Mouse (Mus musculus) neural tube, embryonic 14.5 days (tissue): Measurements from ENCODE around the gene Smyd3. TPM values are rescaled to one million over a fixed set of nuclear protein-coding genes. Genes with fewer than 3 reads are reported as not detected.

ENCODE experiments used
- ATAC-seq: fragments of 200-750 bp; cut with Nextera tagmentation; 2 replicates; pipeline ENCODE4 v1.8.0; 2017; ENCODE audit warnings: low read depth, mild to moderate bottlenecking, moderate TSS enrichment, moderate library complexity
- H3K27ac ChIP-seq: fragments of 300-500 bp; sonication (generic); 2 replicates; pipeline ENCODE4 v1.5.1; 2014; ENCODE audit warnings: low read depth, mild to moderate bottlenecking, control low read depth, low read length, moderate library complexity, mixed read lengths
- H3K27me3 ChIP-seq: fragments of 300-500 bp; sonication (generic); 2 replicates; pipeline ENCODE4 v1.6.1; 2014; ENCODE audit warnings: low read length; ENCODE audit not compliant: control insufficient read depth, insufficient read depth
- H3K36me3 ChIP-seq: fragments of 300-500 bp; sonication (generic); 2 replicates; pipeline ENCODE4 v1.6.1; 2014; ENCODE audit warnings: low read length, mixed read lengths; ENCODE audit not compliant: control insufficient read depth, insufficient read depth
- H3K4me1 ChIP-seq: fragments of 300-500 bp; sonication (generic); 2 replicates; pipeline ENCODE4 v1.6.1; 2014; ENCODE audit warnings: low read length; ENCODE audit not compliant: control insufficient read depth, insufficient read depth
- H3K4me2 ChIP-seq: fragments of 300-500 bp; sonication (generic); 2 replicates; pipeline ENCODE4 v1.6.1; 2014; ENCODE audit warnings: mild to moderate bottlenecking, low read depth, low read length, control low read depth
- H3K4me3 ChIP-seq: fragments of 300-500 bp; sonication (generic); 2 replicates; pipeline ENCODE4 v1.5.1; 2014; ENCODE audit warnings: low read depth, low read length, control low read depth, mixed read lengths
- H3K9ac ChIP-seq: fragments of 300-500 bp; sonication (generic); replicated peaks from 2 replicates; pipeline ENCODE4 v1.6.1; 2014; ENCODE audit warnings: low read depth, mild to moderate bottlenecking, control low read depth, low read length, mixed read lengths
- H3K9me3 ChIP-seq: fragments of 300-500 bp; sonication (generic); 2 replicates; pipeline ENCODE4 v1.6.1; 2016; ENCODE audit warnings: low read length; ENCODE audit not compliant: control insufficient read depth
- WGBS: fragments of 180-500 bp; shearing (Covaris S2); extraction: QIAGEN DNeasy Blood & Tissue Kit; methylation state at CpG from one replicate; pipeline ENCODE4 v1.1.7; 2014; 5-methylcytosine and 5-hydroxymethylcytosine counted together
- polyA plus RNA-seq: library from polyadenylated mRNA; unstranded; fragments of >200 nt; fragmentation: Nextera tagmentation; extraction: Ambion mirVana; gene quantifications from 2 replicates; pipeline ENCODE4 v1.2.1, GENCODE M21; 2014

Smyd3 gene
- polyA plus RNA-seq, 1 experiment from 2014 or later = 25.6 TPM

DNA sequence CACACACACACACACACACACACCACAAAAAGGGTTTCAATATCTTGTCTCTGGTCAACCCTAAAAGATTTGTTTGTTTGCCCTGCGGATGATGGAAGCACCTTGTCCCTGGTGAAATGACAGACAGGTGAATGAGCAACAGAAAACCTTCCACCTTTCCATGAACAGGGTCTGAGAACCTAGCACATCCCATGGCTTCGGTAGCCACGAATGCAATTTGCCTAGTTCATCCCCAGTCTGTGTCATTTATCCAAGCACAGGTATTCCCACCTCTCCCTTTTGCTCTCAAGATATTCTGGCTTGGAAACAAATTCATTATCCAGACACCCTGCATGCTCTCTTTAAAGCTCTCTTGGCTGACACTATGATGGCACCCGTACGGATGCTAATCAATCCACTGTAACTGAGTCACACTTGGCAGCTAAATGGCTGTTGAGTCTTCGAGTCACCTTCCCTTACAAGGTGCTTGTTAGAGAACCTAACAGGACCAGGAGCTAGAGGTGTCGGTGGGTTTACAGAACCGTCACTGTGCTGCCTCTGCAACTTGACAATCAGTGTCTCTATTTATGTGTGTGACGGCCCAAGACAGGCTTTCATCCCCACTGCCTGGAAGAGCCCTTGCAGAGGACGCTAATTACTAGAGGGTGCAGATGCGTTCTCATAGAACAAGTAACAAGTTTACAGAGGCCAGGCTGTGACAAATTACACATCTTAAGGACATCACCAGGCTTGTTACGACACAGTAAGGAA is 309.8 kb downstream of the Smyd3 start:
- 53% methylated on average over 12 of the region's 12 CpGs for WGBS
- Histone ChIP-seq H3K9ac (no peak overlapping the region), H3K4me2 (no peak overlapping the region), H3K4me1 (0 out of 2 replicates have a peak, but pooled peaks cover 4% of the 10 kb centered on the region), H3K4me3 (no peak overlapping the region), H3K9me3 (no peaks in the 10 kb centered on the region), H3K27me3 (no peaks in the 10 kb centered on the region), H3K36me3 (no peaks in the 10 kb centered on the region), H3K27ac (no peak overlapping the region)
- ATAC-seq = no peak

DNA sequence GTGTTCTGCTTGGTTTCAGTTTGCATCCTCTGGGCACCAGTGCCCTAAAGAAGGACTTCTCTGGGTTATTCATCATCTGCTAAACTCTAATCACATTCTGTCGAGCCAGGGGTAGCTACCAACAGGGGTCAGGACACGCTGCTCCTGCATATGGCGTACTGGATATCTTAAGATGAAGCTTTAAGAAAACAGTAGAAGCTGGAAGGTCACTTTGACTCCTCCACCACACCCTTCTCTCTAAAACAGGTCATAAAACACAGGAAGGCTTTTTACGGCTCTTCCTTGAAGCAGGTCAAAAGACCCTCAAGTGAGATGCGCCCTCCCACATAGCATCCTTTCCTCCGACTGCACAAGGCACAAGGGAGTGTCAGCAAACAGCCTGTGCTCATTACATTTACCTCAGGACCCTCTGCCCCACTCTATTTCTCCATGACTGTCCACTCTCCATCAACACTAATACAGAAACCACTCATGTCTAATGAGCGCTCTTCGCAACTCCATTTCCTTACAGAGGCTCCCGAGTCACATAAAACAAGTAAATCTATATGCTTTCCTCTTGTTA is 310.6 kb downstream of the Smyd3 start:
- Histone ChIP-seq H3K9me3 (no peaks in the 10 kb centered on the region), H3K4me2 (no peak overlapping the region), H3K27ac (no peak overlapping the region), H3K36me3 (no peaks in the 10 kb centered on the region), H3K9ac (no peak overlapping the region), H3K4me3 (no peak overlapping the region), H3K4me1 (0 out of 2 replicates have a peak, but pooled peaks cover 4% of the 10 kb centered on the region), H3K27me3 (no peaks in the 10 kb centered on the region)
- no peak for ATAC-seq
- 50% methylated on average over 9 of the region's 9 CpGs for WGBS

DNA sequence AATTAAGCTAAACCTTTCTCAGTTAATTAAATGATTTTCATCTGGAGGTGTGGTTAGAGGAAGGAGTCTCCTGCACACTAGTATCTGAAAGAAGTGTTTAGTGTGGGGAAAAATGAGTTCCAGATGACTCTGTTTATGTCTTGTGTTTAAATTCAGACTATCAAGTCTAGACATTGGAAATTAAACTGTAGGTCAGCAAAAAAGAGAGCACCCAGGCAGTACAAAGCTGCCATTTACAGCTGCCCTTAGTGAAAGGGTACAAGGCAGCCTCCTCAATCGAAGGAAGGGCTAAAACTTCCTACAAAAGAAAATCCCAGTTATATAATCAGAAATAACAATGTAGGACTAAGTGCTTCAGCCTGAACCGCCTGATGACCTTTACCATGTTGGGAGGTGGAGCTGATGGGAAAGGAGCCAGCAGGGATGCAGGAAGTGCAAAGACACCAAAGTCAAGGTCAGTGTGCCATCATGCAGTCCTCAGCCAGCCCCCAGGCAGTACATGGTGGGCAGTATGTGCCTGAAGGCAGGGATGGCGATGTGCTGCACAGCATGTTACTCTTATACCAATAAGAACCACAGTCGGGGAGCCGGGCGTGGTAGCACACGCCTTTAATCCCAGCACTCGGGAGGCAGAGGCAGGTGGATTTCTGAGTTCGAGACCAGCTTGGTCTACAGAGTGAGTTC is 319.2 kb downstream of the Smyd3 start:
- WGBS = 78% methylated on average over 9 of the region's 9 CpGs
- H3K27ac ChIP-seq = no peak overlapping the region
- peaks cover 7% of the 10 kb centered on the region; the same call in 1 of the 2 replicates for H3K4me1 ChIP-seq
- no peaks in the 10 kb centered on the region for H3K27me3 ChIP-seq
- H3K9me3 ChIP-seq = no peaks in the 10 kb centered on the region
- H3K9ac ChIP-seq = no peak overlapping the region
- ATAC-seq = no peak
- H3K36me3 ChIP-seq = no peaks in the 10 kb centered on the region
- H3K4me2 ChIP-seq = no peak overlapping the region
- H3K4me3 ChIP-seq = no peak overlapping the region

DNA sequence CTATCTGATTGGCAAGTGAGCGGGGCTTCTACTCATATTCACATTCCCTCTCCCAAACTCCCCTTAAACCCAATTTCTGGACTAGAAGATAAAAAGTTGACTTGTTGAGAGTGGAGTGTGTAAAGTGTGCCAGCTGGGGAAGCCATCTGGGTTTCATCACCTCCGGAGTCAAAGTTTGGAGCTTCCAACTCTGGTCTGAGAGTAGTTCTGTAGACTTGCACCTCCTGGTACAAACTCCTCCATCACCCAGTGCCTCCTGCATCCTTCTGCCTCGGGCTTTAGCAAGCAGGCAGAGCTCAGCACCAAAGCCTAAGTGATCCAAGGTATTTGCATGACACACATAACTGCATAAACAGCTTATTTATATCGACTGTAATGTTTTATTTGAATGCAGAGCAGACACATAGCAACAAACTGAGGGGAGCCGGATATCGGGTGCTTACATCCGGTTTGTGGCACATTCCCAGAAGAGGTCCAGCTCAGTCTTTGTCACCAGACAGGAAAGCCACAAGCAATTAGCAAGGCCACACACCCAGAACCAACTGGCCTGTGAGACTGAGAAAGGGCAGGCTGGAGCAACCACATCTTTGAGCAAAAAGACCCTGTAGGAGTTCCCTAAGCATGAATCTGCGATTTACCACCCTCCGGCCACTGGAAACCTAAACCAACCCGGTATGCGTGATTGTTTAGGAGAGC is 319.9 kb downstream of the Smyd3 start:
- no peaks in the 10 kb centered on the region for H3K36me3 ChIP-seq
- H3K27ac ChIP-seq = no peak overlapping the region
- H3K4me2 ChIP-seq = no peak overlapping the region
- peaks cover 7% of the 10 kb centered on the region; the same call in 1 of the 2 replicates for H3K4me1 ChIP-seq
- no peak overlapping the region for H3K9ac ChIP-seq
- H3K9me3 ChIP-seq = no peaks in the 10 kb centered on the region
- H3K4me3 ChIP-seq = no peak overlapping the region
- ATAC-seq = no peak
- no peaks in the 10 kb centered on the region for H3K27me3 ChIP-seq
- WGBS = 53% methylated on average over 11 of the region's 11 CpGs

DNA sequence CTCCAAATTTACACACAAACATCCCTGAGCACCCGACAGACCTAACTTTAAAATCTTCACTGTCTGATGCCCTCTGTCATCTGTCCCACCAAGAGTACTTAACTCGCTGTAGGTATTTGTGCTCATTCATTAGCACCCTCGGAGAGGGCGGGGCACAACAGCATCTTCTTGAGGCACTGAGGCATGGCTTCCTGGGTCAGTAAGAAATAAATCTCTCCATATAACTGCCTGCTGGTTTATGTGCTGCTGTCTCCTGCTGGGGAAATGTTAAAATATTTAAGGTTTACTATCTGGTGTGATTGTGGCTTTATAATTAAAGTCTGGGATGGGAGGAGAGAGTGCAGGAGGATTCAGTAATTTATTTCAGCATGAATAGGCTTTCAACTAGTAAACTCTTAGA is 320.7 kb downstream of the Smyd3 start:
- Histone ChIP-seq H3K27me3 (no peaks in the 10 kb centered on the region), H3K9me3 (no peaks in the 10 kb centered on the region), H3K9ac (no peak overlapping the region), H3K4me3 (no peak overlapping the region), H3K36me3 (no peaks in the 10 kb centered on the region), H3K27ac (no peak overlapping the region), H3K4me2 (no peak overlapping the region), H3K4me1 (peaks cover 7% of the 10 kb centered on the region; the same call in 1 of the 2 replicates)
- 17% methylated on average over 4 of the region's 4 CpGs for WGBS
- no peak; the same call in 1 of the 2 replicates for ATAC-seq

DNA sequence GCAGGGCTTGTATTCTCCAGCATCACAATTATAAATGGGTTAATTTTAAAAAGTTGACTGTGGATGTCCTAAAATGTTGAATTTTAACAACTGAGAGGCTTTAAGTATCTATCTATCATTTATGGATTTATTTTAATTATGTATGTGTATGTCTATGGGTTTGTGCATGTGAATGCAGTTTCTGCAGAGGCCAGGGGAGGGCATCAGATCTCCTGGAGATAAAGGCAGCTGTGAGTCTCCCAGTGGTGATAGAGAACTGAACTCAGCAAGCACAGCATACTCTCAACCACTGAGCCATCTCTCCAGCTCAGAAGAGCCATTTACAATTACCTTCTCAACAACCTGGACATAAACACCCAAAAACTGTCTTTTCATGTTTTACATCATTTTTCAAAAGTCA is 321.4 kb downstream of the Smyd3 start:
- Histone ChIP-seq H3K9ac (no peak overlapping the region), H3K27me3 (no peaks in the 10 kb centered on the region), H3K4me1 (peaks cover 7% of the 10 kb centered on the region; the same call in 1 of the 2 replicates), H3K4me3 (no peak overlapping the region), H3K36me3 (no peaks in the 10 kb centered on the region), H3K27ac (no peak overlapping the region), H3K4me2 (no peak overlapping the region), H3K9me3 (no peaks in the 10 kb centered on the region)
- ATAC-seq = no peak

DNA sequence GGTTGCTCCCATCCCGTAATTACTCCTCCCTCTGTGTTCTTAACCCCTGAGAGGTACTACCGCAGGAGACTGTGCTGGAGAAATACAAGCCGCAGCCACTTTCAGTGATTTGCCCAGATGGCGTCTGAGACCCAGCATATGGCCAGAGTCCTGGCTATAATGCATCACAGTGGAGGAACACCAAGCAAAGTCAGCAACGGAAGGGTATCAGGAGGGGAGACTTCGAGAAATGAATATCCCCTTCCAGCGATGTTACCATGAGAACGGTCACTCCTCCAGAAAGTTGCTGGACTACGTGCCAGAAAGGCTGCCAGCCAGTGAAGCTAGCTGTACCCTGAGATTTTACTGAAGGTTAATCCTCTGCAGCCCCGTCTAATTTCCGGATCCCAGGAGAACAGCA is 325.1 kb downstream of the Smyd3 start:
- Histone ChIP-seq H3K4me1 (peaks cover 3% of the 10 kb centered on the region; the same call in 1 of the 2 replicates), H3K4me3 (no peak overlapping the region), H3K36me3 (no peaks in the 10 kb centered on the region), H3K27ac (no peak overlapping the region), H3K4me2 (no peak overlapping the region), H3K9ac (no peak overlapping the region), H3K27me3 (no peaks in the 10 kb centered on the region), H3K9me3 (no peaks in the 10 kb centered on the region)
- WGBS = 86% methylated on average over 11 of the region's 11 CpGs
- no peak for ATAC-seq

DNA sequence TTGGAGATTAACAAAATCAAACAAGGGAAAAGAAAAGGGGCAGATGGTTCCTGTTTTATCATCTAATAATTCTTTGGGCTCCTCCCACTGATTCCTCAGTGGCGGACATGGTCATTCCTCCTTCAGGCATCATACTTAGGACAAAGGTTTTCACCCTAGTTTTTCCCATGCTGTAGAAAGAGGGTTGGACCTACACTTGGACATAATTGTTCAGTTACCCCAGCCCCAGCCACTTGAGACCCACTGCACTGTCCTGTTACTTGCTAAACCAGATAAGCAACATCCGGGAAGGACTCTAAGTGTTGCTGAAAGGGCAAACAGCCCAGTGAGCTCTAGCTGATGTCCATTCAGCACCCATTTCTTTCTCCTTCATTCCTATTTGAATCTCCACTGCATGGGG is 327.0 kb downstream of the Smyd3 start:
- H3K9ac ChIP-seq = no peak overlapping the region

More for the DNA sequence above, 327.0 kb downstream of the Smyd3 start:
- H3K27ac ChIP-seq = no peak overlapping the region
- no peaks in the 10 kb centered on the region for H3K4me1 ChIP-seq
- WGBS = 93% methylated on average over 2 of the region's 2 CpGs
- H3K4me3 ChIP-seq = no peak overlapping the region
- H3K27me3 ChIP-seq = no peaks in the 10 kb centered on the region
- H3K36me3 ChIP-seq = no peaks in the 10 kb centered on the region
- no peak overlapping the region for H3K4me2 ChIP-seq
- ATAC-seq = no peak
- H3K9me3 ChIP-seq = no peaks in the 10 kb centered on the region
